Comparison of ENCODE assay signal across 22 mouse cellular contexts in the genomic region with DNA sequence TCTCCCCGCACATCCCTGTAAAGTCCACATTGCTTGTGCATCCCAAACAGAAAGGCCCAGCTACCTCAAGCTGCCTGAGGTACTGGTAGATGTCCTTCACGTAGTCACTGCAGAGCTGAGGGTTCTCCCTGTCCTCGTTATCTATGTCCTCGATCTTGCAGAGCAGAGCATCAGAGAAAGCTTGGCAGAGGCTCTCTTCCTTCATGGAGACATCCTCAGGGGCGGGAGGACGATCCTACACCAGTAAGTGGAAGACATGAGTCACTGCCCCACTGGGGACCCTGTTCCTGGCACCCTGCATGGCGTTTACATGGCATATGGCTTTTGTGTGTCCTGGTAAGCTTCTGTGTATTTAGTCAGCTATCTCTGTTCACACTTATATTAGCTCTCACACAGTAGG. TPM values are rescaled to one million over a fixed set of nuclear protein-coding genes. Genes with fewer than 3 reads are reported as not detected.
DNase-seq lines count a peak whose midpoint lies in the region; ATAC-seq and TF ChIP-seq lines count a peak whose summit lies in the region.
"Had no signal": no experiment of that assay in that cellular context is flagged by ENCODE, and none has a peak within 500 bp of the region (broad histone marks: within the 10 kb centered on the region; RNA-seq: fewer than 3 reads in every experiment).

No protein-coding gene starts in this region.

- no peak for TF ChIP-seq EP300 in lung, postnatal 0 days (IDR thresholded peaks at IDR 0.05)
- TF ChIP-seq EP300 in MEL (IDR thresholded peaks at IDR 0.05; ENCODE audit: low read depth in 1 of 2, low read length in 2 of 2), result no peak

- H3K36me3 ChIP-seq in lung, postnatal 0 days (ENCODE audit: insufficient read depth, low read length), result peaks cover 10% of the 10 kb centered on the region
- H3K36me3 ChIP-seq in MEL (ENCODE audit: control insufficient read depth in 1 of 2, insufficient read depth in 2 of 2, low read length in 2 of 2), result peaks cover 0 to 23% of the 10 kb centered on the region in 2 experiments; a peak in 2 of 4 replicates

- DNase-seq in lung, postnatal 0 days (ENCODE audit: low spot score), result no peak
- no peak for DNase-seq in lung, postnatal 25 days (ENCODE audit: low spot score)
- no peak for DNase-seq in MEL (ENCODE audit: low read depth, low spot score)
- DNase-seq in MN1 (ENCODE audit: low spot score), result peak; percentile 55
- no peak for DNase-seq in kidney, adult 18-20 months
- no peak for DNase-seq in heart, adult 18-20 months
- DNase-seq: adrenal gland, adult 2 months; adrenal gland, adult 8-10 months; adrenal gland, postnatal 10 days; adrenal gland, postnatal 14 days; adrenal gland, postnatal 25 days; adrenal gland, postnatal 36 days; B cell, adult 2 months; cerebellum, adult 11 months; cerebellum, adult 11-12 months; cerebellum, adult 18-20 months; cerebellum, adult 2 months; cerebellum, adult 8-10 months had no signal

- H3K4me3 ChIP-seq in lung, postnatal 0 days (ENCODE audit: low read depth, low read length), result no peak overlapping the region
- H3K4me3 ChIP-seq in MEL (ENCODE audit: control insufficient read depth in 1 of 2, insufficient read depth in 1 of 2, low read depth in 2 of 2, low read length in 2 of 2), result no peak overlapping the region

- no peaks in the 10 kb centered on the region for H3K79me2 ChIP-seq in MEL (ENCODE audit: control insufficient read depth, insufficient read depth, low read length, poor library complexity)

- H3K27ac ChIP-seq in lung, postnatal 0 days (ENCODE audit: low read length), result no peak overlapping the region
- no peak overlapping the region for H3K27ac ChIP-seq in MEL (ENCODE audit: control insufficient read depth, low read depth, low read length)

- TF ChIP-seq CTCF in lung, postnatal 0 days (IDR thresholded peaks at IDR 0.05), result no peak
- no peak for TF ChIP-seq CTCF in MEL (IDR thresholded peaks at IDR 0.05 in 2 of 3, conservative IDR thresholded peaks at IDR 0.05 in 1 of 3; ENCODE audit: control insufficient read depth in 1 of 3, insufficient read depth in 1 of 3, low read depth in 2 of 3, low read length in 3 of 3, poor library complexity in 1 of 3, severe bottlenecking in 1 of 3)

- H3K4me1 ChIP-seq in lung, postnatal 0 days (ENCODE audit: insufficient read depth, low read depth, low read length), result no peaks in the 10 kb centered on the region
- no peaks in the 10 kb centered on the region for H3K4me1 ChIP-seq in MEL (ENCODE audit: control insufficient read depth in 1 of 2, insufficient read depth in 2 of 2, low read length in 2 of 2)

- WGBS in lung, postnatal 0 days, result 83% methylated on average over 7 of the region's 7 CpGs

- no peak for TF ChIP-seq POLR2A in MEL (IDR thresholded peaks at IDR 0.05; ENCODE audit: control insufficient read depth in 1 of 2, insufficient read depth in 1 of 2, low read depth in 1 of 2, low read length in 2 of 2, poor library complexity in 1 of 2)

- no peak for TF ChIP-seq RAD21 in MEL (IDR thresholded peaks at IDR 0.05; ENCODE audit: low read depth, low read length)

- H3K9ac ChIP-seq in lung, postnatal 0 days (replicated peaks; ENCODE audit: low read depth), result no peak overlapping the region
- H3K9ac ChIP-seq in MEL (ENCODE audit: control insufficient read depth, low read depth, low read length, poor library complexity, severe bottlenecking), result no peak overlapping the region

- no peak overlapping the region for H3K4me2 ChIP-seq in lung, postnatal 0 days (replicated peaks; ENCODE audit: low read depth, low read length)

- 0 out of 2 replicates have a peak, but pooled peaks have one; percentile 18 for ATAC-seq in lung, postnatal 0 days
- ATAC-seq: activated CD4-positive, CD25-positive, alpha-beta regulatory T cell, adult 4 months; CD4-positive, CD25-positive, alpha-beta regulatory T cell, adult 4 months; Patski had no signal

- H3K27me3 ChIP-seq in lung, postnatal 0 days (replicated peaks; ENCODE audit: insufficient read depth, low read length), result no peaks in the 10 kb centered on the region
- H3K27me3 ChIP-seq in MEL (ENCODE audit: control insufficient read depth in 1 of 2, insufficient read depth in 2 of 2, low read length in 2 of 2), result no peaks in the 10 kb centered on the region
- H3K27me3 ChIP-seq: CH12.LX, Patski had no signal

- no peaks in the 10 kb centered on the region for H3K9me3 ChIP-seq in lung, postnatal 0 days (ENCODE audit: low read length)
- H3K9me3 ChIP-seq in MEL (replicated peaks; ENCODE audit: insufficient read depth, low read length), result no peaks in the 10 kb centered on the region

TF ChIP-seq in MEL, 35 proteins besides CTCF, POLR2A, EP300 and RAD21:
- TF ChIP-seq GATA1 (IDR thresholded peaks at IDR 0.05; ENCODE audit: low read depth, low read length), result peak; percentile 46
- TF ChIP-seq TAL1 (IDR thresholded peaks at IDR 0.05; ENCODE audit: low read length), result no peak

RNA-seq across cellular contexts. Expression of a gene that starts 8.3 kb away (rescaled TPM):
- polyA plus RNA-seq in lung, postnatal 0 days (2015; fragmentation: Nextera tagmentation; extraction: Ambion mirVana), result 12.5 and 16.8 TPM in 2 replicates
- 86.5 and 103 TPM in 2 replicates for total RNA-seq in MEL (2012; rRNA removed)
- polyA plus RNA-seq in MEL (2012; ENCODE audit: insufficient read depth in 1 of 2, insufficient read length in 2 of 2, low read depth in 1 of 2, low replicate concordance in 2 of 2, missing spikeins in 1 of 2), result 100 to 1,000 TPM in 1 of 2 experiments, 10 to 100 TPM in 1; 97.0 to 128 TPM
- total RNA-seq in heart, adult 18-20 months (2021), result under 1 TPM; 0.54 to 0.67 TPM

Comparison
In these comparisons a context has a peak if more than half of its experiments do, and no peak if none do; other contexts are left out.
1. RNA of a gene that starts 8.3 kb away (total RNA-seq): 86.5 to 103 TPM in MEL; 0.54 to 0.67 TPM in heart, adult 18-20 months; every median in the first group is over 10 times any median in the second.